Mouse (Mus musculus) heart, postnatal 25 days (tissue): ENCODE results near the gene Pelo. TPM values are rescaled to one million over a fixed set of nuclear protein-coding genes. Genes with fewer than 3 reads are reported as not detected.

Source experiments
- DNase-seq: peaks from one replicate; pipeline ENCODE4 v3.0.0; 2022; ENCODE audit warnings: low spot score
- intact Hi-C: fragments of 180-260 bp; cut with DNase I; formaldehyde crosslinking; loops from one replicate; pipeline ENCODE4 v1.15.1; 2025
- total RNA-seq, 2 experiments: library from RNA; stranded (reverse); gene quantifications; 2 replicates each; pipeline ENCODE4 v1.2.3; 2021

Pelo gene
- total RNA-seq, 2 experiments from 2014 or later: 14.1 to 16.0 TPM

GRCm38 (mm10) chr13:115052568-115052967, 37.4 kb downstream of the Pelo start:
- intact Hi-C loops: no loop called here
- DNase-seq: no peak

- DNase-seq: no peak
- intact Hi-C loops: no loop called here
These were observed 39.1 kb downstream of the Pelo start for GRCm38 (mm10) chr13:115050660-115051559.

GRCm38 (mm10) chr13:115042652-115043051, 47.3 kb downstream of the Pelo start:
- DNase-seq: no peak
- intact Hi-C loops: loop anchor here (2.0 kb wide), 1 partner anchor 14 kb away; no protein-coding TSS in a partner anchor

Other genes with a start within 250 kb of the Pelo start
- gene Itga2, start 158.1 kb downstream of the Pelo start, total RNA-seq: under 1 TPM; 0.78 to 0.81 TPM
- gene Gm49395, start 11.7 kb upstream of the Pelo start, total RNA-seq: 10 to 100 TPM; 11.2 to 12.7 TPM
- gene Itga1, start 11.8 kb upstream of the Pelo start, total RNA-seq: 10 to 100 TPM; 41.1 to 45.2 TPM